Mouse (Mus musculus) spleen, adult 2 months (tissue): ENCODE results near the gene Mblac1.

ENCODE experiments used
- CTCF ChIP-seq: fragments of 200-500 bp; IDR thresholded peaks from 2 replicates; pipeline ENCODE4 v1.5.1; 2011; ENCODE audit warnings: mild to moderate bottlenecking, inconsistent platforms; ENCODE audit not compliant: insufficient read depth, insufficient read length, insufficient replicate concordance; ENCODE audit errors: extremely low read depth
- POLR2A ChIP-seq: fragments of 200-500 bp; IDR thresholded peaks from 2 replicates; pipeline ENCODE4 v1.6.1; 2011; ENCODE audit warnings: low read depth, low read length, inconsistent platforms

DNA sequence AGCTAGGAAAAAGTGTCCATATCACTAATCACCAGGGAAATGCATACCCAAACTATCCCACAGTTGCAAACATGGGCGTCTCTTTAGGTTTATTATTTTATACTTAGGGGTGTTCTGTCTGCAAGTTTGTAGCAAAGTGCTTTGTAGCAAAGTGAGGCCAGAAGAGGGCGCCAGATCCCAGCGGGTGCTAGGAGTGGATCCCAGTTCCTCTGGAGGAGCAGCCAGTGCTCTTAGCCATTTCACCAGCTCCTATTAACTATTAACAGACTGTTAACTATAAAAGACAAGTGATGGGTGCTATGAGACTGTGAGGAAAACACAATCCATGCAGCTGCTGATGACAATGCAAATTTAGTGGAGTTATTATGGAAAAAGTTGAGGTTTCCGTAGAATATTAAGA is 28.0 kb downstream of the Mblac1 start:
- TF ChIP-seq CTCF = peak; percentile 80; the same call in 1 of the 2 replicates
- no peak for TF ChIP-seq POLR2A
